Mouse (Mus musculus) C2C12 (cell line): ENCODE measurements around the gene Cib4. TPM values are rescaled to one million over a fixed set of nuclear protein-coding genes. Genes with fewer than 3 reads are reported as not detected.

Source experiments
- H3K27me3 ChIP-seq: one replicate; pipeline ENCODE4 v1.6.1; 2011; ENCODE audit not compliant: control insufficient read depth, insufficient read depth, insufficient read length
- H3K36me3 ChIP-seq: one replicate; pipeline ENCODE4 v1.6.1; 2011; ENCODE audit not compliant: control insufficient read depth, insufficient read depth
- H3K4me3 ChIP-seq: one replicate; pipeline ENCODE4 v1.5.1; 2011; ENCODE audit warnings: mild to moderate bottlenecking, control low read depth; ENCODE audit not compliant: poor library complexity, insufficient read depth, severe bottlenecking
- H3K79me2 ChIP-seq: one replicate; pipeline ENCODE4 v1.6.1; 2011; ENCODE audit not compliant: control insufficient read depth, insufficient read depth
- H3K79me3 ChIP-seq: one replicate; pipeline ENCODE4 v1.6.1; 2011; ENCODE audit warnings: low read depth, control low read depth
- H3ac ChIP-seq: one replicate; pipeline ENCODE3; 2011; ENCODE audit warnings: low read depth; ENCODE audit not compliant: control insufficient read depth, insufficient read length
- CEBPB ChIP-seq: IDR thresholded peaks from one replicate; pipeline ENCODE4 v1.6.1; 2011; ENCODE audit warnings: low read depth, mild to moderate bottlenecking, control low read depth, moderate library complexity
- CTCF ChIP-seq: IDR thresholded peaks from one replicate; pipeline ENCODE4 v1.5.1; 2011; ENCODE audit not compliant: control insufficient read depth, insufficient read depth, insufficient read length
- FOSL1 ChIP-seq: IDR thresholded peaks from one replicate; pipeline ENCODE4 v1.8.0; 2011; ENCODE audit warnings: mild to moderate bottlenecking, low read length; ENCODE audit not compliant: poor library complexity, insufficient read depth, severe bottlenecking
- MAX ChIP-seq: IDR thresholded peaks from one replicate; pipeline ENCODE4 v1.6.1; 2011; ENCODE audit warnings: mild to moderate bottlenecking, control low read depth
- MYOD1 ChIP-seq: IDR thresholded peaks from one replicate; pipeline ENCODE4 v1.6.1; 2011; ENCODE audit warnings: low read depth; ENCODE audit not compliant: control insufficient read depth, insufficient read length
- MYOG ChIP-seq: IDR thresholded peaks from one replicate; pipeline ENCODE4 v1.6.1; 2011; ENCODE audit not compliant: control insufficient read depth, insufficient read length; ENCODE audit errors: extremely low read depth
- USF1 ChIP-seq: IDR thresholded peaks from one replicate; pipeline ENCODE4 v1.6.1; 2011; ENCODE audit warnings: low read depth, mild to moderate bottlenecking, control low read depth, moderate library complexity
- polyA plus RNA-seq: library from polyadenylated mRNA; unstranded; fragments of >200 nt; fragmentation: generic; extraction: Trizol; gene quantifications from one replicate; pipeline ENCODE4 v1.2.1, GENCODE M21; 2012; ENCODE audit warnings: missing spikeins

The Cib4 gene
- polyA plus RNA-seq, 1 experiment = not detected

- Histone ChIP-seq H3K27me3 (peaks cover 69% of the 10 kb centered on the region), H3K79me3 (no peaks in the 10 kb centered on the region), H3ac (no peak overlapping the region), H3K79me2 (no peaks in the 10 kb centered on the region), H3K4me3 (no peak overlapping the region), H3K36me3 (no peaks in the 10 kb centered on the region)
- no peak for TF ChIP-seq MAX
- TF ChIP-seq USF1 = no peak
- no peak for TF ChIP-seq MYOD1
- TF ChIP-seq CEBPB = no peak
- TF ChIP-seq FOSL1 = no peak
- no peak for TF ChIP-seq MYOG
Measured at GRCm38 (mm10) chr5:30588301-30588968, 42.8 kb upstream of the Cib4 start.

- Histone ChIP-seq H3K79me3 (no peaks in the 10 kb centered on the region), H3K79me2 (no peaks in the 10 kb centered on the region), H3ac (no peak within 1 kb of the TSS), H3K36me3 (no peaks in the 10 kb centered on the region), H3K27me3 (peaks cover 73% of the 10 kb centered on the region), H3K4me3 (no peak within 1 kb of the TSS)
- TF ChIP-seq CEBPB (no peak), FOSL1 (no peak), USF1 (no peak)
Measured at GRCm38 (mm10) chr5:30587681-30588300, 42.2 kb upstream of the Cib4 start, which contains the start of gene Kcnk3. Gene Kcnk3 (plus strand): TSS chr5:30588170.

GRCm38 (mm10) chr5:30587101-30587500, 41.5 kb upstream of the Cib4 start:
- Histone ChIP-seq H3K27me3 (peaks cover 73% of the 10 kb centered on the region), H3K79me3 (no peaks in the 10 kb centered on the region), H3K36me3 (no peaks in the 10 kb centered on the region), H3K4me3 (no peak overlapping the region), H3ac (no peak overlapping the region), H3K79me2 (no peaks in the 10 kb centered on the region)
- TF ChIP-seq MYOG (no peak), FOSL1 (no peak), CTCF (no peak), CEBPB (no peak), MYOD1 (no peak), MAX (no peak), USF1 (no peak)

GRCm38 (mm10) chr5:30586616-30587015, 41.0 kb upstream of the Cib4 start:
- Histone ChIP-seq H3ac (no peak overlapping the region), H3K27me3 (peaks cover 73% of the 10 kb centered on the region), H3K4me3 (no peak overlapping the region), H3K79me3 (no peaks in the 10 kb centered on the region), H3K79me2 (no peaks in the 10 kb centered on the region), H3K36me3 (no peaks in the 10 kb centered on the region)
- TF ChIP-seq MAX (no peak), CTCF (no peak), USF1 (no peak), FOSL1 (no peak), MYOG (no peak), CEBPB (no peak), MYOD1 (no peak)

- Histone ChIP-seq H3K4me3 (no peak overlapping the region), H3K27me3 (peaks cover 85% of the 10 kb centered on the region), H3ac (no peak overlapping the region), H3K79me2 (no peaks in the 10 kb centered on the region), H3K79me3 (no peaks in the 10 kb centered on the region), H3K36me3 (no peaks in the 10 kb centered on the region)
- TF ChIP-seq MAX (no peak), MYOD1 (no peak), MYOG (no peak), CTCF (no peak), FOSL1 (no peak), USF1 (no peak), CEBPB (no peak)
Measured at GRCm38 (mm10) chr5:30582017-30582416, 36.4 kb upstream of the Cib4 start.

GRCm38 (mm10) chr5:30580725-30581124, 35.1 kb upstream of the Cib4 start:
- no peak for TF ChIP-seq CEBPB
- TF ChIP-seq MYOG = no peak
- TF ChIP-seq MYOD1 = no peak
- TF ChIP-seq USF1 = no peak
- no peak for TF ChIP-seq CTCF
- no peak for TF ChIP-seq MAX
- no peak for TF ChIP-seq FOSL1
- H3K27me3 ChIP-seq = peaks cover 82% of the 10 kb centered on the region

More at GRCm38 (mm10) chr5:30580725-30581124, 35.1 kb upstream of the Cib4 start:
- Histone ChIP-seq H3K79me3 (no peaks in the 10 kb centered on the region), H3K36me3 (no peaks in the 10 kb centered on the region), H3ac (no peak overlapping the region), H3K4me3 (no peak overlapping the region), H3K79me2 (no peaks in the 10 kb centered on the region)
